Mouse (Mus musculus): ENCODE measurements around the gene Borcs7. TPM values are rescaled to one million over a fixed set of nuclear protein-coding genes. Genes with fewer than 3 reads are reported as not detected.

Gene Borcs7
- polyA plus RNA-seq, 1 experiment from 2014 or later = 17.6 TPM

- Histone ChIP-seq H3K9ac (no peak overlapping the region), H3K9me3 (no peaks in the 10 kb centered on the region), H3K27ac (replicated peaks) (no peak overlapping the region), H3K4me2 (no peak overlapping the region), H3K4me3 (no peak overlapping the region), H3K4me1 (no peaks in the 10 kb centered on the region), H3K27me3 (replicated peaks) (no peaks in the 10 kb centered on the region), H3K36me3 (peaks cover 43% of the 10 kb centered on the region)
- WGBS = 90% methylated on average over 8 of the region's 8 CpGs
- ATAC-seq (ENCODE audit: extremely low read depth, insufficient number of reproducible peaks, low FRiP score, low TSS enrichment) = no peak
Observed at GRCm38 (mm10) chr19:46696482-46696881, 6.8 kb downstream of the Borcs7 start.

- H3K9me3 ChIP-seq = no peaks in the 10 kb centered on the region
- ATAC-seq (ENCODE audit: extremely low read depth, insufficient number of reproducible peaks, low FRiP score, low TSS enrichment) = no peak
- H3K27ac ChIP-seq (replicated peaks) = no peak overlapping the region
- H3K36me3 ChIP-seq = peaks cover 48% of the 10 kb centered on the region
- no peak overlapping the region for H3K9ac ChIP-seq
- no peak overlapping the region for H3K4me2 ChIP-seq
- H3K4me1 ChIP-seq = no peaks in the 10 kb centered on the region
- H3K27me3 ChIP-seq (replicated peaks) = no peaks in the 10 kb centered on the region
- no peak overlapping the region for H3K4me3 ChIP-seq
- WGBS = 91% methylated on average over 7 of the region's 7 CpGs
Observed at GRCm38 (mm10) chr19:46696943-46697342, 7.2 kb downstream of the Borcs7 start.

- Histone ChIP-seq H3K9ac (no peak overlapping the region), H3K9me3 (no peaks in the 10 kb centered on the region), H3K36me3 (peaks cover 58% of the 10 kb centered on the region), H3K4me1 (no peaks in the 10 kb centered on the region), H3K4me3 (no peak overlapping the region), H3K27me3 (replicated peaks) (no peaks in the 10 kb centered on the region), H3K4me2 (no peak overlapping the region), H3K27ac (replicated peaks) (no peak overlapping the region)
- ATAC-seq (ENCODE audit: extremely low read depth, insufficient number of reproducible peaks, low FRiP score, low TSS enrichment) = no peak
- WGBS = 52% methylated on average over 19 of the region's 19 CpGs
Observed at GRCm38 (mm10) chr19:46697840-46698517, 8.3 kb downstream of the Borcs7 start.

GRCm38 (mm10) chr19:46699011-46699481 is 9.3 kb downstream of the Borcs7 start:
- Histone ChIP-seq H3K9me3 (no peaks in the 10 kb centered on the region), H3K27me3 (replicated peaks) (no peaks in the 10 kb centered on the region; the same call in 1 of the 2 replicates), H3K36me3 (peaks cover 56% of the 10 kb centered on the region), H3K4me2 (no peak overlapping the region), H3K4me1 (no peaks in the 10 kb centered on the region), H3K9ac (no peak overlapping the region), H3K4me3 (no peak overlapping the region), H3K27ac (replicated peaks) (no peak overlapping the region)
- ATAC-seq (ENCODE audit: extremely low read depth, insufficient number of reproducible peaks, low FRiP score, low TSS enrichment) = no peak
- 66% methylated on average over 10 of the region's 10 CpGs for WGBS

GRCm38 (mm10) chr19:46701156-46701555 is 11.4 kb downstream of the Borcs7 start:
- Histone ChIP-seq H3K4me1 (0 out of 2 replicates have a peak, but pooled peaks cover 6% of the 10 kb centered on the region), H3K36me3 (peaks cover 38% of the 10 kb centered on the region), H3K27me3 (replicated peaks) (no peaks in the 10 kb centered on the region; the same call in 1 of the 2 replicates), H3K4me3 (no peak overlapping the region), H3K4me2 (no peak overlapping the region), H3K27ac (replicated peaks) (no peak overlapping the region), H3K9ac (no peak overlapping the region), H3K9me3 (no peaks in the 10 kb centered on the region)
- WGBS = 83% methylated on average over 9 of the region's 9 CpGs
- no peak for ATAC-seq (ENCODE audit: extremely low read depth, insufficient number of reproducible peaks, low FRiP score, low TSS enrichment)

GRCm38 (mm10) chr19:46705779-46706495 is 16.2 kb downstream of the Borcs7 start:
- Histone ChIP-seq H3K9me3 (no peaks in the 10 kb centered on the region), H3K27me3 (replicated peaks) (no peaks in the 10 kb centered on the region; the same call in 1 of the 2 replicates), H3K4me3 (no peak overlapping the region), H3K9ac (no peak overlapping the region), H3K4me1 (peaks cover 22% of the 10 kb centered on the region), H3K27ac (replicated peaks) (no peak overlapping the region), H3K36me3 (peaks cover 45% of the 10 kb centered on the region), H3K4me2 (no peak overlapping the region)
- 37% methylated on average over 7 of the region's 7 CpGs for WGBS
- no peak for ATAC-seq (ENCODE audit: extremely low read depth, insufficient number of reproducible peaks, low FRiP score, low TSS enrichment)

- Histone ChIP-seq H3K4me2 (peak overlapping the region; percentile 82), H3K36me3 (peaks cover 41% of the 10 kb centered on the region), H3K4me3 (peak overlapping the region; percentile 66), H3K9me3 (no peaks in the 10 kb centered on the region), H3K9ac (peak overlapping the region; percentile 84), H3K4me1 (peaks cover 22% of the 10 kb centered on the region), H3K27me3 (replicated peaks) (no peaks in the 10 kb centered on the region; the same call in 1 of the 2 replicates), H3K27ac (replicated peaks) (no peak overlapping the region)
- 59% methylated on average over 9 of the region's 9 CpGs for WGBS
- ATAC-seq (ENCODE audit: extremely low read depth, insufficient number of reproducible peaks, low FRiP score, low TSS enrichment) = no peak
Observed at GRCm38 (mm10) chr19:46706540-46707295, 17.0 kb downstream of the Borcs7 start.

- peaks cover 22% of the 10 kb centered on the region for H3K4me1 ChIP-seq
- peak within 1 kb of the TSS; percentile 58 for H3K27ac ChIP-seq (replicated peaks)
- no peaks in the 10 kb centered on the region; the same call in 1 of the 2 replicates for H3K27me3 ChIP-seq (replicated peaks)
- 11% methylated on average over 31 of the region's 31 CpGs for WGBS
- peak within 1 kb of the TSS; percentile 84 for H3K9ac ChIP-seq
- no peaks in the 10 kb centered on the region for H3K9me3 ChIP-seq
- H3K4me2 ChIP-seq = peak within 1 kb of the TSS; percentile 82
- H3K4me3 ChIP-seq = peak within 1 kb of the TSS; percentile 66
- H3K36me3 ChIP-seq = peaks cover 36% of the 10 kb centered on the region
- ATAC-seq (ENCODE audit: extremely low read depth, insufficient number of reproducible peaks, low FRiP score, low TSS enrichment) = peak; percentile 54; the same call in 1 of the 2 replicates
Observed at GRCm38 (mm10) chr19:46707296-46708151, 17.8 kb downstream of the Borcs7 start, which contains the start of gene As3mt. TSS of gene As3mt (plus strand) at chr19:46707458.

- H3K4me2 ChIP-seq = no peak overlapping the region
- no peak overlapping the region for H3K4me3 ChIP-seq
- H3K4me1 ChIP-seq = peaks cover 22% of the 10 kb centered on the region
- H3K9ac ChIP-seq = no peak overlapping the region
- WGBS = 76% methylated on average over 4 of the region's 4 CpGs
- no peak for ATAC-seq (ENCODE audit: extremely low read depth, insufficient number of reproducible peaks, low FRiP score, low TSS enrichment)
- peaks cover 58% of the 10 kb centered on the region for H3K36me3 ChIP-seq
- no peaks in the 10 kb centered on the region for H3K9me3 ChIP-seq
- H3K27ac ChIP-seq (replicated peaks) = no peak overlapping the region
- no peaks in the 10 kb centered on the region for H3K27me3 ChIP-seq (replicated peaks)
Observed at GRCm38 (mm10) chr19:46710614-46711013, 20.9 kb downstream of the Borcs7 start.

GRCm38 (mm10) chr19:46714234-46714633 is 24.5 kb downstream of the Borcs7 start:
- WGBS = 87% methylated on average over 8 of the region's 8 CpGs
- peaks cover 72% of the 10 kb centered on the region for H3K36me3 ChIP-seq
- no peak for ATAC-seq (ENCODE audit: extremely low read depth, insufficient number of reproducible peaks, low FRiP score, low TSS enrichment)

More at GRCm38 (mm10) chr19:46714234-46714633, 24.5 kb downstream of the Borcs7 start:
- Histone ChIP-seq H3K9ac (no peak overlapping the region), H3K27ac (replicated peaks) (no peak overlapping the region), H3K9me3 (peaks cover 4% of the 10 kb centered on the region), H3K4me1 (no peaks in the 10 kb centered on the region), H3K27me3 (replicated peaks) (no peaks in the 10 kb centered on the region), H3K4me3 (no peak overlapping the region), H3K4me2 (no peak overlapping the region)
